Mouse (Mus musculus): ENCODE results near the gene Mink1. TPM values are rescaled to one million over a fixed set of nuclear protein-coding genes. Genes with fewer than 3 reads are reported as not detected.
A peak's percentile ranks its signal among the peaks of the same experiment; 100 is the strongest.

Gene Mink1
- polyA plus RNA-seq, 1 experiment from 2014 or later, result 12.5 TPM

- H3K4me2 ChIP-seq (ENCODE audit: low read depth, low read length), result peak overlapping the region; percentile 92
- peaks cover 12% of the 10 kb centered on the region for H3K36me3 ChIP-seq (ENCODE audit: control insufficient read depth, insufficient read depth, low read length)
- WGBS, result under 1% methylated on average over 61 of the region's 61 CpGs
- ATAC-seq (ENCODE audit: insufficient read depth, low FRiP score), result peak; percentile 51
- no peaks in the 10 kb centered on the region for H3K9me3 ChIP-seq (replicated peaks; ENCODE audit: control insufficient read depth, low read length)
- peaks cover 41% of the 10 kb centered on the region for H3K4me1 ChIP-seq (ENCODE audit: control insufficient read depth, insufficient read depth, low read length)
- H3K4me3 ChIP-seq (replicated peaks; ENCODE audit: low read length), result peak overlapping the region; percentile 100
- H3K27me3 ChIP-seq (ENCODE audit: control insufficient read depth, insufficient read depth, low read length), result no peaks in the 10 kb centered on the region
- peak overlapping the region; percentile 99 for H3K27ac ChIP-seq (ENCODE audit: low read length)
- peak overlapping the region; percentile 99 for H3K9ac ChIP-seq (ENCODE audit: low read length)
Observed at GRCm38 (mm10) chr11:70655571-70656455, 93.1 kb downstream of the Mink1 start.

GRCm38 (mm10) chr11:70656456-70656927 is 93.8 kb downstream of the Mink1 start:
- Histone ChIP-seq H3K27me3 (ENCODE audit: control insufficient read depth, insufficient read depth, low read length) (no peaks in the 10 kb centered on the region), H3K4me2 (ENCODE audit: low read depth, low read length) (peak overlapping the region; percentile 92), H3K36me3 (ENCODE audit: control insufficient read depth, insufficient read depth, low read length) (peaks cover 9% of the 10 kb centered on the region), H3K4me1 (ENCODE audit: control insufficient read depth, insufficient read depth, low read length) (peaks cover 34% of the 10 kb centered on the region), H3K9ac (ENCODE audit: low read length) (peak overlapping the region; percentile 99), H3K9me3 (replicated peaks; ENCODE audit: control insufficient read depth, low read length) (no peaks in the 10 kb centered on the region), H3K27ac (ENCODE audit: low read length) (peak overlapping the region; percentile 99), H3K4me3 (replicated peaks; ENCODE audit: low read length) (peak overlapping the region; percentile 100)
- ATAC-seq (ENCODE audit: insufficient read depth, low FRiP score), result no peak
- WGBS, result 9% methylated on average over 16 of the region's 16 CpGs

- H3K9ac ChIP-seq (ENCODE audit: low read length), result peak within 1 kb of the TSS; percentile 99
- H3K4me1 ChIP-seq (ENCODE audit: control insufficient read depth, insufficient read depth, low read length), result peaks cover 30% of the 10 kb centered on the region
- H3K4me2 ChIP-seq (ENCODE audit: low read depth, low read length), result peak within 1 kb of the TSS; percentile 92
- 16% methylated on average over 3 of the region's 3 CpGs for WGBS
- H3K9me3 ChIP-seq (replicated peaks; ENCODE audit: control insufficient read depth, low read length), result no peaks in the 10 kb centered on the region
- H3K27ac ChIP-seq (ENCODE audit: low read length), result peak within 1 kb of the TSS; percentile 99
- H3K36me3 ChIP-seq (ENCODE audit: control insufficient read depth, insufficient read depth, low read length), result peaks cover 7% of the 10 kb centered on the region
- no peaks in the 10 kb centered on the region for H3K27me3 ChIP-seq (ENCODE audit: control insufficient read depth, insufficient read depth, low read length)
- no peak for ATAC-seq (ENCODE audit: insufficient read depth, low FRiP score)
- H3K4me3 ChIP-seq (replicated peaks; ENCODE audit: low read length), result peak within 1 kb of the TSS; percentile 100
Observed at GRCm38 (mm10) chr11:70656964-70657363, 94.3 kb downstream of the Mink1 start, which contains the start of gene Eno3. TSS of gene Eno3 (plus strand) at chr11:70657202.

- H3K4me1 ChIP-seq (ENCODE audit: control insufficient read depth, insufficient read depth, low read length), result peaks cover 24% of the 10 kb centered on the region
- H3K4me3 ChIP-seq (replicated peaks; ENCODE audit: low read length), result no peak overlapping the region
- H3K9ac ChIP-seq (ENCODE audit: low read length), result no peak overlapping the region
- H3K9me3 ChIP-seq (replicated peaks; ENCODE audit: control insufficient read depth, low read length), result no peaks in the 10 kb centered on the region
- 0 out of 2 replicates have a peak, but pooled peaks cover under 1% of the 10 kb centered on the region for H3K36me3 ChIP-seq (ENCODE audit: control insufficient read depth, insufficient read depth, low read length)
- WGBS, result 50% methylated on average over 6 of the region's 6 CpGs
- H3K27ac ChIP-seq (ENCODE audit: low read length), result 0 out of 2 replicates have a peak overlapping the region, but pooled peaks have one; percentile 99
- H3K4me2 ChIP-seq (ENCODE audit: low read depth, low read length), result no peak overlapping the region
- H3K27me3 ChIP-seq (ENCODE audit: control insufficient read depth, insufficient read depth, low read length), result no peaks in the 10 kb centered on the region
- ATAC-seq (ENCODE audit: insufficient read depth, low FRiP score), result no peak
Observed at GRCm38 (mm10) chr11:70657573-70657972, 94.9 kb downstream of the Mink1 start.

- Histone ChIP-seq H3K4me2 (ENCODE audit: low read depth, low read length) (no peak overlapping the region), H3K27me3 (ENCODE audit: control insufficient read depth, insufficient read depth, low read length) (no peaks in the 10 kb centered on the region), H3K4me3 (replicated peaks; ENCODE audit: low read length) (no peak overlapping the region), H3K27ac (ENCODE audit: low read length) (no peak overlapping the region), H3K36me3 (ENCODE audit: control insufficient read depth, insufficient read depth, low read length) (no peaks in the 10 kb centered on the region), H3K9me3 (replicated peaks; ENCODE audit: control insufficient read depth, low read length) (no peaks in the 10 kb centered on the region), H3K9ac (ENCODE audit: low read length) (no peak overlapping the region), H3K4me1 (ENCODE audit: control insufficient read depth, insufficient read depth, low read length) (peaks cover 20% of the 10 kb centered on the region)
- ATAC-seq (ENCODE audit: insufficient read depth, low FRiP score), result no peak
- WGBS, result 55% methylated on average over 9 of the region's 9 CpGs
Observed at GRCm38 (mm10) chr11:70657991-70658390, 95.3 kb downstream of the Mink1 start.

GRCm38 (mm10) chr11:70658521-70658920 is 95.8 kb downstream of the Mink1 start:
- Histone ChIP-seq H3K4me3 (replicated peaks; ENCODE audit: low read length) (no peak overlapping the region), H3K36me3 (ENCODE audit: control insufficient read depth, insufficient read depth, low read length) (0 out of 2 replicates have a peak, but pooled peaks cover under 1% of the 10 kb centered on the region), H3K4me2 (ENCODE audit: low read depth, low read length) (no peak overlapping the region), H3K9ac (ENCODE audit: low read length) (no peak overlapping the region), H3K27me3 (ENCODE audit: control insufficient read depth, insufficient read depth, low read length) (no peaks in the 10 kb centered on the region), H3K4me1 (ENCODE audit: control insufficient read depth, insufficient read depth, low read length) (peaks cover 20% of the 10 kb centered on the region), H3K27ac (ENCODE audit: low read length) (no peak overlapping the region), H3K9me3 (replicated peaks; ENCODE audit: control insufficient read depth, low read length) (no peaks in the 10 kb centered on the region)
- no peak for ATAC-seq (ENCODE audit: insufficient read depth, low FRiP score)
- 65% methylated on average over 5 of the region's 5 CpGs for WGBS

- 60% methylated on average over 8 of the region's 8 CpGs for WGBS
- Histone ChIP-seq H3K4me1 (ENCODE audit: control insufficient read depth, insufficient read depth, low read length) (peaks cover 20% of the 10 kb centered on the region), H3K9me3 (replicated peaks; ENCODE audit: control insufficient read depth, low read length) (no peaks in the 10 kb centered on the region), H3K27ac (ENCODE audit: low read length) (no peak overlapping the region), H3K27me3 (ENCODE audit: control insufficient read depth, insufficient read depth, low read length) (no peaks in the 10 kb centered on the region), H3K4me3 (replicated peaks; ENCODE audit: low read length) (no peak overlapping the region), H3K9ac (ENCODE audit: low read length) (no peak overlapping the region), H3K4me2 (ENCODE audit: low read depth, low read length) (no peak overlapping the region), H3K36me3 (ENCODE audit: control insufficient read depth, insufficient read depth, low read length) (peaks cover 4% of the 10 kb centered on the region; the same call in 1 of the 2 replicates)
- ATAC-seq (ENCODE audit: insufficient read depth, low FRiP score), result no peak
Observed at GRCm38 (mm10) chr11:70658942-70659341, 96.3 kb downstream of the Mink1 start.

GRCm38 (mm10) chr11:70660571-70660970 is 97.9 kb downstream of the Mink1 start:
- Histone ChIP-seq H3K9ac (ENCODE audit: low read length) (no peak overlapping the region), H3K27ac (ENCODE audit: low read length) (no peak overlapping the region), H3K9me3 (replicated peaks; ENCODE audit: control insufficient read depth, low read length) (no peaks in the 10 kb centered on the region), H3K4me1 (ENCODE audit: control insufficient read depth, insufficient read depth, low read length) (peaks cover 20% of the 10 kb centered on the region), H3K4me3 (replicated peaks; ENCODE audit: low read length) (no peak overlapping the region), H3K4me2 (ENCODE audit: low read depth, low read length) (no peak overlapping the region), H3K27me3 (ENCODE audit: control insufficient read depth, insufficient read depth, low read length) (no peaks in the 10 kb centered on the region), H3K36me3 (ENCODE audit: control insufficient read depth, insufficient read depth, low read length) (peaks cover 15% of the 10 kb centered on the region)
- no peak for ATAC-seq (ENCODE audit: insufficient read depth, low FRiP score)
- 87% methylated on average over 8 of the region's 8 CpGs for WGBS

- Histone ChIP-seq H3K9ac (ENCODE audit: low read length) (no peak overlapping the region), H3K27ac (ENCODE audit: low read length) (no peak overlapping the region), H3K36me3 (ENCODE audit: control insufficient read depth, insufficient read depth, low read length) (peaks cover 15% of the 10 kb centered on the region), H3K4me3 (replicated peaks; ENCODE audit: low read length) (no peak overlapping the region), H3K4me2 (ENCODE audit: low read depth, low read length) (no peak overlapping the region), H3K9me3 (replicated peaks; ENCODE audit: control insufficient read depth, low read length) (no peaks in the 10 kb centered on the region), H3K27me3 (ENCODE audit: control insufficient read depth, insufficient read depth, low read length) (no peaks in the 10 kb centered on the region), H3K4me1 (ENCODE audit: control insufficient read depth, insufficient read depth, low read length) (peaks cover 10% of the 10 kb centered on the region)
- 90% methylated on average over 8 of the region's 8 CpGs for whole genome bisulfite sequencing
- ATAC-seq (ENCODE audit: insufficient read depth, low FRiP score), result no peak
Observed at GRCm38 (mm10) chr11:70663101-70663500, 100.4 kb downstream of the Mink1 start.
